Mouse (Mus musculus): Measurements from ENCODE around the gene Ctsk.

- TF ChIP-seq CTCF (conservative IDR thresholded peaks at IDR 0.05; ENCODE audit: low read length), result peak; percentile 59
- no peak for TF ChIP-seq POU5F1 (IDR thresholded peaks at IDR 0.05; ENCODE audit: borderline replicate concordance, low read length)
Observed at GRCm38 (mm10) chr3:95450408-95450807, 48.6 kb upstream of the Ctsk start.
